Mouse (Mus musculus) layer of hippocampus, postnatal 25 days (tissue): ENCODE data around the gene Camk1g. TPM values are rescaled to one million over a fixed set of nuclear protein-coding genes. Genes with fewer than 3 reads are reported as not detected.

Experiments
- DNase-seq, 2 experiments: peaks; one replicate each; pipeline ENCODE4 v3.0.0; 2022; ENCODE audit warnings: mixed read lengths in 2 of 2, low spot score in 1 of 2; ENCODE audit errors: extremely low spot score in 1 of 2
- total RNA-seq, 2 experiments: library from RNA; stranded (reverse); gene quantifications; 2 replicates each; pipeline ENCODE4 v1.2.3; 2021

Gene Camk1g
- total RNA-seq, 2 experiments from 2014 or later: 26.5 to 27.5 TPM

GRCm38 (mm10) chr1:193309785-193310518, 60.1 kb downstream of the Camk1g start:
- no peak for DNase-seq

GRCm38 (mm10) chr1:193306832-193307231, 63.3 kb downstream of the Camk1g start:
- no peak for DNase-seq

DNA sequence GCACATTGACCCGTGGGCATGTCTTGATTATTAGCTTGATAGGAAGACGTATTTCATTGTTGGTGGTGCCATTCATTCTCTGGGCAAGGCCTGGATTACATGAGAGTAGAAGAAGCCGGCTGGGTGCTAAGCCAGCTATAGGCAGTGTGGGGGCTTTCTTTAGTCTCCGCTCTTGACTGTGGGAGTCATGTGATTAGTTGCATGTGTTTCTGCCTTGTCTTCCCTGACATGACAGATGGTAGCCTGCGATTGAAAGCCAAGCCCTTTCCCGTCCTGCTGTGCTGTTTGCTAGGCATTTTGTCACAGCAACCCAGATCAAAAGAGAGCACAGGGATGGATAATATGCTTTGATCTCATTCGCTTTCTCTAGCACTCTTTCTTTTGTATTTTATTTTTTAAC, 64.7 kb downstream of the Camk1g start:
- DNase-seq: no peak

- DNase-seq: no peak
Observed at GRCm38 (mm10) chr1:193303096-193303495, 67.0 kb downstream of the Camk1g start.

DNA sequence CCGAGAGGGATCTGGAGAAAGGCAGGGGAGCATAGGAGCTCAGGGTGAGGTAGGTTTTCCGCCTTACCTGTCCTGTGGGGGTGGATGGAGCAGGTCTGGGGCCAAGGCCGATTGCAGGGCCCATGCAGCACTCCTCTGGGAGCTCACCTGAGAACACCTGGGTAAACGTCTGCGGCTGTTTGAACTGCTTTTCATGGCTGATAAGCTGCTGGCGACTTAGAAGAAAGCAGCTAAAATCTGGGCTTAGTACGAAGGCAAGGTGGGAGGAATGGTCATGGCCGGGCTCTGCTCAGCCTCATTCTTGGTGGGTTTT, 68.0 kb downstream of the Camk1g start:
- DNase-seq: no peak

- no peak for DNase-seq
Observed at GRCm38 (mm10) chr1:193301216-193302092, 68.6 kb downstream of the Camk1g start.

GRCm38 (mm10) chr1:193299995-193300394, 70.1 kb downstream of the Camk1g start:
- no peak for DNase-seq

DNA sequence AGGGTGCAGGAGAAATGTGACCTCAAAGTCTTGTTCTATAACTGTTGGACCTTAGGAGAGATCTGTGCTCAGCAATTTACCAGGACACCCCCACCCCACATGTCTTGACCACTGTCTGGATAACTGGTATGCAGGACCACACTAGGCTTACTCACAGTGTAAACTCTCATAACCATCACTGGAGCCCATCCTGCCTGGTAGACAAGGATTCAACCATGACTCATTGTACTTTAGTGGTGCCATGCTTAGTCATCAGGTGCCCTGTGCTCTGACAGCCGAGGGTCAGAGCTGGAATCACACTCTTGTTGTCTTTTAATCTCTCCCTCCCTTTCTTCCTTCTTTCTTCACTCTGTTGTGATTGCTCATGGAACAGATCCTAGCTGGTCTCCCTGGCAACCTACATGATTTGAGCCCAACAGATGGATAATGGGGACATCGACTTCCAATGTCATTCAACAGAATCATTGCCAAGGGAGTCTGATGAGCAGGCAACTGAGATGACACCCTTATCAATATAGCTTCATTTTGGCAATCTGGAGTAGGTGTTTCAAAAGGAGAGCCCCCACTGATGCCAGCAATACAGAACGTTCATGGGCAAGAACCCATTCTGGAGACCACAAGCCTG, 71.8 kb downstream of the Camk1g start:
- no peak for DNase-seq

Other genes with a start within 250 kb of the Camk1g start
- gene Diexf, start 240.0 kb downstream of the Camk1g start, total RNA-seq: 10 to 100 TPM; 22.4 to 26.1 TPM
- gene Irf6, start 217.2 kb downstream of the Camk1g start, total RNA-seq: 1 to 10 TPM in 1 of 2 experiments, under 1 TPM in 1; 0.49 to 1.1 TPM
- 1 to 10 TPM; 4.3 to 4.6 TPM for gene A130010J15Rik, start 202.3 kb downstream of the Camk1g start, total RNA-seq
- gene Traf3ip3, start 168.6 kb downstream of the Camk1g start, total RNA-seq: 1 to 10 TPM in 1 of 2 experiments, under 1 TPM in 1; 0.89 to 1.9 TPM
- under 1 TPM; 0.76 to 0.80 TPM for gene Lamb3, start 162.6 kb downstream of the Camk1g start, total RNA-seq
- gene Hsd11b1, start 106.2 kb downstream of the Camk1g start, total RNA-seq: 10 to 100 TPM; 47.4 to 53.4 TPM
- 10 to 100 TPM in 1 of 2 experiments, 1 to 10 TPM in 1; 9.3 to 11.2 TPM for gene G0s2, start 97.1 kb downstream of the Camk1g start, total RNA-seq